Mouse (Mus musculus) natural killer cell, adult 2 months (primary cell): ENCODE measurements around the gene Mrpl4.
A peak's percentile ranks its signal among the peaks of the same experiment; 100 is the strongest.

Experiments
- DNase-seq, 2 experiments: peaks; one replicate each; pipeline ENCODE4 v3.0.0; 2022; ENCODE audit warnings: low spot score in 2 of 2

Mrpl4 gene

DNA sequence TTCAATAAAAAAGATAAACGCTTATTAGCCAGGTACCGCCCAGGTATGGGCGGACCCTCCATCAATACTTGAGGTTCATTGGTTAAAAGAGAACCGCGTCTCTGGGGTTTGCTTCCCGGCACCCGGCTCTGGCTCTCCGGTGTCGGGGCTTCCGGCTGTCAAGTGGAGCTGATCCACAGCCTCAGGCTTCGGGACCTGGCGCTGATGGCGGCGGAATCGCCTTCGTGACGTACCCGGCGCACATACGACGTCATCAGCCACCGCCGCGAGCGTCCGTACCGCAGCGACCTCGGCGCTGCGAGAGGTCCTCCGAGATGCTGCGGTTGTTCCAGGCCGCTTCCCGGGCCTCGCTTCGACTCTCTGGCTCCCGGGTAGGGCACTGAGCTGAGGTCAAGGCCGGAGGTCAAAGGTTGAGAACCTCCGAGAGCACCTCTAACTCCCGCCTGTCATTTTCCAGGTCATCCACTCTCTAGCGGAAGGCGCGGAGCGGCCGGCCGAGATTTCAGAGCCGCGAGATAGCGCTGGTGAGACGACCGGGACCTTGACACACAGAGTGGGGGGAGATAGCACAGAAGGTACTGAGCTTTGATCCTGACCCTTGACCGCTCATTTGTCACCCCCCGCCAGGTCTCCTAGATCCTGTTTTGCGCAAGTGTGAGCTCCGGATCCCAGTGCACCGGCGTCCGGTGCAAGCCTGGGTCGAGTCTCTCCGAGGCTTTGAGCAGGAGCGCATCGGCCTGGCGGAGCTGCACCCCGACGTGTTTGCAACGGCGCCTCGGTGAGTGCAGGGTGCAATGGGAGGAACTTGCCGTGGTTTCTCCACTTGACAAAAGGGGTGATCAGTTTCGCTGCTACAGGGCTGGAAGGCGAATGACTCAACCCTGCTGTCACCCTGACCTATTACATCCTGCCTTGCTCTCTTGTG is at the start of gene Mrpl4:
TSS of gene Mrpl4 (plus strand) at position 112 of the 925 bp plus-strand sequence.
- DNase-seq: peak; percentile 79 to 86

DNA sequence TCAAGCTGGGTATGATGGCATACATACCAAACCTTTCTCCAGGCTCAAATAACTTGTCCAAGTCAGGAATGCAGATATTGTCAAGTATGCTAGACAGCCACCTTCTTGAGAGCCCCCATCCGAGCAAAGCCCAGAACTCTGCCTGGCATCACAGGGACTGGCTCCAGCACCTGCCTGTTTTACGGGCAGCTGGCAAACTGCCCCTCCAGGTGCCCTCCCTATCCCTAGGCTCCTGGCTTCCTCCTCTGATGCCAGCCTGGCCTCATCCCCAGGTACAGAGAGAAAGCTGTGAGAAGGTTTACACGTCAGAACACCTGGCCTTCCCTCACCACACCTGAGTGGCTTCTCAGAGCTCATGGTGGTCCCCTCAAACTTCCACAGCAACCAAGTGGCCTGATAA is 45.5 kb upstream of the Mrpl4 start:
- no peak for DNase-seq

DNA sequence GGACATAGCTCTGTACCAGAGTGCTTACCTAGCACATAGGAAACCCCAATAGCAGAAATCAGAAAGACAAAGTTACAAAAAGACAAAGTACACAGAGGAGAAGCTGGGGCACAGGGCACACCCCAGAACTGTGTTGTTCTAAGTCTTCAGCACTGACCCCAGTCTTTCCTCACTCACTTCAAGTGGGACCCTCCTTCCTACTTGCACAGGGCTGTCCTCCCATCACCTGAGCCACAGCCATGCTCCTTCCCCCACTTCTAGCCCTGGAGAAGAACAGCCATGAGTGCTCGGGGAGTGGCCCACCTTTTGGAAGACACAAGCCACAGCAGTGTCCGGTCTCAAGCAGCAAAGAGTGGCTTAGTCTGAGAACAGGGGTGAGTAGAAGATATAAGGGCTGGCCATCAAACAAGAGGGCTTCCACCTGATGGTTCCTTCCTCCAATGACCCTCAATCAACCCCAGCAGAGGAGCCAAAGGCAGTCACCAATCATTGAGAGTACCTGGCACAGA is 43.1 kb upstream of the Mrpl4 start, which contains the start of gene Dnmt1:
TSS of gene Dnmt1 (minus strand) at position 459 of the 509 bp plus-strand sequence.
- DNase-seq: no peak

DNA sequence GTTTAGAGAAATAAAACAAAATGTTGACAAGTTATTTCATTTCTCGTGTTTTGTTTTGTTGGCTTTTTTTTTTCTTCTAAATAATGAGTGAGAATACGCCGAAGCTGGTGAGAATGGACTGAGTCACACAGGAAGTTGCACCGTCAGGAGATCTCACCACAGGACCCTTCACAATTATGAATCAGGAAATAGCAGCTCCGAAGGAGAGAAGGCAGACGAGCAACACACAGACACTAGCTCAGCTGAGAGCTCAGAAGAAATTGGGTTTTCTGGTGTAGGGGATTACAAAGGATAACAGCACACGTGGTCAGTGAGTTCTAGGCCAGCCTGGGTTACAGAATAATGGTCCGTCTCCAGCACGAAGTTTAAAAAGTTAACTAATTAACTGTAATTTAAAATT is 41.0 kb upstream of the Mrpl4 start:
- peak; percentile 71 to 84 for DNase-seq

DNA sequence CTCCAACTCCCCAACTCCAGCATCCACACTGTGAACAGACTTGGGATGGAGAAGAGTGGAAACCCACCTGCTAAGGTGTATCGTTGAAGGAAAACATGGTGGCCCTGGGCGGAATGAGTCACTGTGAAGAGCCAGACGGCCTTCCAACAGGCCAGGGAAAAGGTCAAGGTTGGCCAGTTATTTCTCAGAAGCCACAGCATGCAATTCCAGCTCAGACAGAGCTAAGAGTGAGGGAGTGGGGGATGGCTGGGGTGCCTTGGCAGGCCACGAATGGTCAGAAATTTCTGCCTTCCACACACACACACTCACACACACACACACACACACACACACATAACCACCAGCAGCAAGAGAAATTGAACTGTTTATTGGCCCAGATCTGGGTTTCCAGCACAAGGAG is 36.9 kb upstream of the Mrpl4 start:
- DNase-seq: no peak

DNA sequence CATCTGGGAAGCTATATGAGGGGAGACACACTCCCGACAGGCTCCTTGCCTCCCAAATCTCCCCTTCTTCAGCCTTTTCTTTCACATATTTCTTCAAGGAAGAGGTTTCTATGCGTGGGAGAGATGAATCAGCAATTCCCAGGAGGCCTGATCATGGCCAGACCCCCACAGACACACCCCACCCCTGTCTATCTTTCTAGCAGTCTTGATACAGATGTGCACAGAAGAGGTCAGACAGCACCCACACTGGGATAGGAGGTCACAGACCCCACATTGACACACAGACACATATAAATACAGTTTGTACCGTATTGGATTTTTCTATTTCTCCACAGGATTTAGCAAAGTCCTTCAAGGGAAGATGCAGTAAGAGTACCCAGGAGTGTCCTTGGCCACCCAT is 36.5 kb upstream of the Mrpl4 start:
- no peak for DNase-seq

DNA sequence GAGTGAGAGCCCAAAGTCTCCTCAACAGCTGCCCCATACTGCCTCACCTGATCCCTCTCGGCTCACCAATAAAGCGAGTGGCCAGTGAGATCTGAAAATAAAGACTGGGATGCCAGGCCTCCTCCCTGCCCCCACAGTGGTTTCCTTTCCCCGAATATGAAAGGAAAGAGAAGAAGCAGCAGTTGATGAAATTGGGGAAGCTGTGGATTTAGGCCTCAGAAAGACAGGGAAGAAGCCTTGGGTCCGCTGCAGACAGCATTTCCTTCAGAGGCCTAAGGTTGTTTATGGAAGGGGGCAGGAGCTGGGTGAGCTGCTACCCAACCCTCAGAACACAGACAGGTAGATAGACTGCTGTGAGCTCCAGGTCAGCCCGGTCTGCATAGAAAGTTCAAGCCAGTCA is 35.8 kb upstream of the Mrpl4 start:
- DNase-seq: no peak

DNA sequence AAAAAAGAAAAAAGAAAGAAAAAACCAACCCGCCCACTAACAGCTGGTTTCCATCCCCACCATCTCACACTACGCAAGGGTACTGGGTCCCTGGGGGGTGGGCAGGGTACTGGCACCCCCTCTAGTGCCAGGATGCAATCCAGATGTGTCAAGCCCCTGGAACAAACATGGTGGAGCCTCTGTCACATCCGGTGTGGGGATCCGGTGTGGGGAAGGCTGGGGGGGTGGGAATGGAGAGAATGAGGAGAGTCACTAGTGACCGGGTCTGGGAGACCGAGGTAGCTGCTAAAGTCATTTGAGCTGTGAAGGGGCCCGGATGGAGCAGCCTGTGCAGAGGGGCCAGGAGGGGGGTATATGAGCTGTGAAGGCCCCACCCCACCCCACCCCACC is 30.8 kb upstream of the Mrpl4 start:
- DNase-seq: no peak

DNA sequence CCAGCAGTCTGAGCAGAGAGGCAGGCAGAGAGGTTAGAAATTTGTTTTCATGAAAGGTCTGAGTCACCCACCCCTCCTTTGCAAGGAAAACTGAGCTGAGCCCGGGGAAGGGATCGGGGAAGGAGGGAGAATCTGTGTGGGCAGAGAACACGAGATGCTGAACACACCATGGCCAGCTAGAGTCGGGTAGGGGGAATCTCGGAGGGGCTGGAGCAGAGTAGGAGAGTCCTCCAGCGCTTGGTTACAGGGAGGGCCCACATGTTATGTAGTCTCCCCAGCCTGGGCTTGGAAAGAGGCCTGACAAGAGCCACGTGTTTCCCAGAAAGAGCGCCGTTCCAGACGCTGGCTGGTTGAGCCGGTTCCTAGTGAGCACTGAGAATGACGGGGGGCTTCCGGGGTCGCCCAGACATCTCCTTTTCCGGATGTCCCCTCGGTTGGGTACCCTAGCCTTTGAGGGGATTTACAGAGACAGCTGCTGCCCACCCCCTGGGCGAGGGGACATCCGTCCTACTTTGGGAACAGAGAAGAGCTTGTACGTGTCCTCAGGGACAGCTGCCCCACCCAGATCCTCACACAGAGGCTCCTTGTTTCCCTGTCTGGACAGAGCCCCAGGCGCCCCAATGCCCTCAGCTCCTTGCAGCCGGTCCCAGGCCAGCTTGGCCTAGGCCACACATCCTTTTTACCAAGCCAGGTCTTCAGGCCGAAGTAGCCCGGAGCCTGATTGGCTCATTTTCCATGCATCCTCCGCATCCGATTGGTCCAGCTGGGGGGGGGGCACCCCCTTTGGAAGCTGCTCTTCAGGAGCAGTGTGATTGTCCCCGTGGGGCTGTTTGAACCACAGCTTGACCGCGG is 30.2 kb upstream of the Mrpl4 start:
- DNase-seq: no peak

DNA sequence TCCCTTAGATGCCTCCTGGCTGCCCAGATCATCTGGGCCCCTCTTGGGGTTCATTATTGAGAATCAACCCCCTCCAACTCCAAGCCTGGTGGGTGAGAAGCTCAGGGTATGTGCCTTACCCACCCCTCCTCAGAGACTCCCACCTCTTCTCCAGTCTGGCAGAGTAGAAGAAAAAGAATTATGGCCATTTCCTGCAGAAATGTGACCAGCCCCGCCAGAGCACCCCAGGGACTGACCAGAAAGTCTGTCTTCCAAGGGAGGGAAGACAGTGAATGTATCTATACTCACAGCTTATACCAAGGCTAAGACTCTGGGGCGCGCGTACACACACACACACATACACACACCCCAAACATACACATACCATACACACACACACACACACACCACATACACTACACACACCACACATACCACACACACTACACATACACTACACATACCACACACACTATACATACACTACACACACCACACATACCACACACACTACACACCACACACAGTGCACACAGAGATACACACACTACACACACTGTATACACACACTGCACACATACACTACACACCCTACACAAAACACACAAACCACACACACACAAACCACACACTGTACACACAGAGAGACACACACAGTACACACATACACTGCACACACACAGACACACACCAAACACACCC is 29.4 kb upstream of the Mrpl4 start:
- DNase-seq: no peak

DNA sequence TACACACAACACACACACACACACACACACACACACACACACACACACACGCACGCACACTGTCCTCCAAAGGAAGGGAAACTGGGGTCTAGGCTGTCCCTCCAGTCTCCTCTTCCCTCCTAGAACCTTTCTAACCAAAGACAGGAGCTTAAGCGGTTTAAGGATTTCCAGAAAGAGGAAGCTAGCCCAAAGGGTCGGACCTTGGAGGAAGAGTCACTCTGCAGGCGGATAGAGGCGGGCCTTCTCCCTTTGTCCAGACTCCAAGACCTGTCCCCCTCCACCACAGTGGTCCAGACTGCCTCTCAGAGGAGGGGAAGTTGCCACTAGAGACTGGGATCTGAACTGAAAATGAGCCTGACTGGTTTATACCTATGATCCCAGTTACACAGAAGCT is 28.9 kb upstream of the Mrpl4 start:
- DNase-seq: no peak

DNA sequence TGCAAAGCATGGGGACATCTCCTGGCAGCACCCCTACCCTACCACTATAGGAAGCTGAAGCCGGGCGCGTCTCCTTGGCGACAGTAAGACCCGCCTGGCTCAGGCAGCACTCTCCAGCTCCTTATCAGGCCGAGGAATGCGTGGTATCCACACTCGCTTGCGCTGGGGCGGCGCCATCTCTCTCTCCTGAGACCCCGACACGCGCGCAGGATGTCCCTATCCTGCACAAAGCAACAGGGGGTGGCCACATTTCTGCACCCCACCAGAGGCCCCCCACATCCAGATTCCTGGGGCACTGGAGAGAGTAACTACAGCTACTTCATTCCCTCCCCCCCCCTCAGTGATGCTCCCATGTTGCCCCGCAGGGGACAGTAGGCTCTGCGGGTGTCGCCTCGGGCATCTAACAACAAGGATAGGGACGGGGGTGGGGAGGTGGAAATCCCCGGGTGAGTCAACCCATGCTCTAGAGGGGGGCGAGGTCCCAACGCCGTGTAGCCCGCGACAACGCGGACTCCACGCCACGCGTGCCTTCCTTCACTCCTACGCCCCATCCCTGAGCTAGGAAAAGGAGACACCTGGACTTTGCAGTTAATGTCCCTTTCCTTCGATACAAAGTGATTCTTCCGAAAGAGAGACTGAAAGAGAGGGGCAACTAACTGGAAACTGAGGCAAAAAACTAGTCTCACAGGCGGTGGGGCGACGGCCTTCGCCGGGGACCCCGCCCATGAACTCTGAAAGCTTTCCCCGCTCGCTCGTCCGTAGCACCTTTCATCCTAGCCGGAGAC is 26.9 kb upstream of the Mrpl4 start:
- peak; percentile 37 to 46 for DNase-seq

DNA sequence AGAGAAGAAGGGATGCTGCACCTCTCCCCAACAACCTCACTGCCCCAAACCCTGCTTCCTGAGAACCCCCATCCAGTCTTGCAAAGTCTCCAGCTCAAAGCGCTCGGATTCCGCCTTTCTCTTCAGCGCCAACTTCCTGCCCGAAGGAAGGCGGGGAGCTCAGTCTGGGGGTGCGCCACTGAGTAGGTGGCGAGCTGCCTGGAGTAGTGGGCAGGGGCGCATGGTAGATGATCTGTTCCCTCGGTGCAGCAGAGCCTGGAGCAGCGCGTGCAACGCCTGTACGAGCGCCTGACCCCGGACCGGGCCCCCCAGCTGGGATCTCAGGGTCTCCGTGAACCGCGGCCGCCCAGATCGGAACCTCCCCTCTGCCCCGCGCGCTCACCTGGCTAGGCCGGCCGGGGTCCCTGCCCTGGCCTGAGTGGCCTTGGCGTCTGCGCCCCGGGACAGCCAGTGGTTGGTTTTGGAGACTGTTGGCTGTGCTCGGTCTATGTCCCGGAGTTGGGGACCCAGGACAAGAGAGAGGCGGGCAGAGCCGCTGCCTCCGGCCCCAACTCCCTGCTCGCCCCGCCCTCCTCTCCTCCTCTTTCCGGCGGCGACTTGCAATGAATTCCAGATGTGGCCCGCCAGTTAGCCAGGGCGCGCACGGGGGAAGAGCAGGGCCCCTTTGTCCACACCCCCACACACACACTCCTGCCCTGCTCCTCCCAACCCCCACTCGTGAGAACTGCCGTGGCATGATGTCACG is 26.1 kb upstream of the Mrpl4 start, which contains the start of gene S1pr2:
TSS of gene S1pr2 (minus strand) at position 566 of the 745 bp plus-strand sequence.
- peak; percentile 83 to 87 for DNase-seq

DNA sequence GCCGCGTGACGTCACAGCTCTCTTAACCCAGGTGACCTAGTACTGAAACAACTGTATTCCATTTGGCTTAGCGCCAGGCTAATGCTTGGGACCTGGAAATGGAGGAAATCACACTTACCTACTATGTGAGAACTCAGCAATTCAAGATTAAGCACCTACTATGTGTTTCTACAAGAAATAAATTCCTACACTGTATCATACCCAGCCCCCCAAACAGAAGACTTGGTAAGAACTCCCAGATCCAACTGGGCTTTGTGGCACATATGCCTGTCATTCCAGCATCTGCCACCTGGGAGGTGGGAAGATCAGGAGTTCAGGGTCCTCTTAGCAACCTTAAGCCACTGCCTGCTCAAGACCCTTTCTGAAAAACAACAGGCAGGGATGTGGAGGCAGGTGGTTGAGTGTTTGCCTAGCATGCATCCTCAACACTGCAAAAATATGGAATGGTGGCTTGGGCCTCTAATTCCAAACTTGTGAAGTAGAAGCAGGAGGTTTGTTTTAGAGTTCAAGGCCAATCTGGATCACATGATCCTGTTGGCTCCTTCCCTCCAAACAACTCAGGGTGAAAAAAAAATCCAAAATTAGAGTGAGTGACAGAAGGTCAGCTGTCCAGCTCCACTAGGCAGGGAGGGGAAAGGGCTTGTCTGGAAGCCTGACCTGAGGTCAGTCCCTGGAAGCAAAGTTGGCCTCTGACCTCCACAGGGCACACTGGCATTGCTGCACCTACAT is 25.4 kb upstream of the Mrpl4 start:
- no peak for DNase-seq

DNA sequence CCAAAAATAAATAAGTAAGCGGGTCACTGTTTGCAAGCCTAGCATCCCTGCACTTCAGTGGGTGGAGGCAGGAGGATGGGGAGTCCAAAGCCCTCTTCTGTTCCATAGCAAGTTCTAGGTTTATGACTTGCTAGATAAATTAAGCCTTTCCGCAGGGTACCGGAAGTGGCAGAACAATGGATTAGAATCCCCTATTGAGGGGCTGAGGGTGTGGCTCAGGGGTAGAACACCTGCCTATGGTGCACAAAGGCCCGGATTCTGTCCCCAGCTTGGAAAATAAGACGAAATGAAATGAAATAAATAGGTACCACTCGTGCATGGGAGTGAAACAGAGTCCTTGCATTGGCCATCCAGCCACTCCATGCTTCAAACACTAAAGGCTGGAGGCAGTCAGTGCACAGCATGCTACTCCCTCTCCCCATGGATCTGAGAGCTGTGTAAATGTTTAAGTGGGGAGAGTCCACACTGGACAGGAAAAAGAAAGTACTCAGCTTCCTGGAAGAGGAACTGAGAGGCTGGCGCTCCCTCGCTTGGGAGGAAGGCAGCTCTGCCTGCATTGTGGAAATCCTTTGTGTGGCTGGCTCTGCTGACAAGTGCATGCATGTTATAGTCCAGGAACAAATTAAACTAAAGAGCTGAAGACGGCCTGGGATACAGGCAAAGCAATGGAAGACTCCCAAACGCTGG is 24.0 kb upstream of the Mrpl4 start:
- DNase-seq: no peak

DNA sequence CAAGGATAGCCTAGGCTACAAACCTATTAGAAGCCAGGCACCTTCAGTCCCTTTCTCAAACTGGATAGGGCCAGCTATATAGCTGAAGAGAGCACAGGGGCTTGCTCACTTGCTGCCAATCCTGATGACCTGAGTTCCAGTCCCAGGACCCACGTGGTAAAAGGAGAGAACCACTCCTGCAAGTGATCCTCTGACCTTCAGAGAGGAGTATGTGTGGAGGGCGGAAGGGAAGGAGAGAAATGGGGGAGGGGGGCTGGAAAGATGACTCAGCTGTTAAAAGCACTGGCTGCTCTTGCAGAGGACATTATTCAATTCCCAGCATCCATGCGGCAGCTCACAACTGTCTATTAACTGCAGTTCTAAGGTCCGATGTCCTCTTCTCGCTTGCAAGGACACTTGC is 23.4 kb upstream of the Mrpl4 start:
- DNase-seq: no peak

DNA sequence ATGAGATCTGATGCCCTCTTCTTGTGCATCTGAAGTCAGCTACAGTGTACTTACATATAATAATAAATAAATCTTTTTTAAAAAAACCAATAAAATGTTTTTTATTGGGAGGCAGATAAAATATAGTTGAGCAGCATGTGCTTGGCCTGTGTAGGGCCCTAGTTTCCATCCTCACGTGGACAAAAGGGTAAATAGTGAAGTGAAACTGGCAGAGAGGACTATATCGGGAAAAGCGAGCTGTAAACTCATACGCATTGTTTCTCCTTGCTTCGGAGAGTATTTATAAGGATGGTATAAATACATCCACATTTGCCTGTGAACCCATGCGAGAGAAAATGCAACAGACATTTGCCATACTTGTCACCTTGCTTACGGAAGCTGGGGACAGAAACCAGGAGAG is 22.8 kb upstream of the Mrpl4 start:
- DNase-seq: no peak

DNA sequence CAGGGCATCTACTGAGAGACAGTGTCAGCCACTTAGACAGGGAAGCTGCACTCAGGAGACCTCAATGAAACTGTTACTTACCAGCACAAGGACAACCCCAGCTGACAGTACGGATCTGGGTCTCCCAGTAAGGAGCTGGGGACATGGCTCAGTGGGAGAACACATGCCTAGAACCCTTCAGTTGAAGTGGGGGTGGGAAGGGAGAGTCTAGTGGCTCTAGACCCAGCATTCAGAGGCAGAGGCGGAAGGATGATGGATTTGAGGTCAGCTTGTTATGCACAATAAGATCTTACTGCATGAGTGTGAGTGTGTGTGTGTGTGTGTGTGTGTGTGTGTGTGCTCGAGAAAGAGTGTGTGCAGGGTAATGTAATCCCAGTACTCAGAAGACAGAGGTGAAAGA is 20.4 kb upstream of the Mrpl4 start:
- no peak for DNase-seq

DNA sequence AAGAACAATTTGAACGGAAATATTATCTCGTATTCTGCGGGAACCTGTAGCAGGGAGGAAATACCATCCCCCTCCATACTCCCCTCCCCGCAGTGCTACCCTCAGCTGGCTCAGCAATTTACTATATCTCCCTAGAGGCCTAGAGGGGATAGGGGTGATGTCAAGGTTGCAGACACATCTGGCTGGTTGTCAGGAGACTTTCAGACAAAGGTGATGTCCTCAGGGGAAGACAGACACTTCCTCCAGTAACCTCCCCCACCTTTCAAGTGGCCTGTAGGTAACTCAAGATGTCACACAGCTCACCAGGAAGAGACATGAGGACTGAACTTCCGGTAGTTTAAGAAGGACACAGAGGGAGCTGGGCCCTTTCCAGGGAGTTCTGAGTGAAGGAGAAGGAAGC is 19.4 kb upstream of the Mrpl4 start:
- DNase-seq: no peak
